Mouse (Mus musculus) limb, embryonic 10.5 days (tissue): ENCODE results near the gene Mrpl51. TPM values are rescaled to one million over a fixed set of nuclear protein-coding genes. Genes with fewer than 3 reads are reported as not detected.
"Not testable (repeated sequence)": the region's sequence is repeated elsewhere in the genome, so short reads cannot be mapped to it uniquely, and the experiment has no call there.

ENCODE experiments used
- DNase-seq: peaks from one replicate; pipeline ENCODE4 v3.0.0-alpha.2; 2017; ENCODE audit warnings: low spot score
- H3K27ac ChIP-seq: fragments of 300-500 bp; sonication (generic); 2 replicates; pipeline ENCODE4 v1.5.1; 2016; ENCODE audit warnings: mild to moderate bottlenecking
- H3K27me3 ChIP-seq: fragments of 300-500 bp; sonication (generic); 2 replicates; pipeline ENCODE4 v1.6.1; 2016; ENCODE audit warnings: low read depth, mild to moderate bottlenecking; ENCODE audit not compliant: poor library complexity, severe bottlenecking
- H3K36me3 ChIP-seq: fragments of 300-500 bp; sonication (generic); 2 replicates; pipeline ENCODE4 v1.6.1; 2016; ENCODE audit warnings: mild to moderate bottlenecking, moderate library complexity
- H3K4me1 ChIP-seq: fragments of 300-500 bp; sonication (generic); 2 replicates; pipeline ENCODE4 v1.6.1; 2016
- H3K4me3 ChIP-seq: fragments of 300-500 bp; sonication (generic); 2 replicates; pipeline ENCODE4 v1.5.1; 2016; ENCODE audit warnings: mild to moderate bottlenecking, moderate library complexity
- H3K9me3 ChIP-seq: fragments of 300-500 bp; sonication (generic); replicated peaks from 2 replicates; pipeline ENCODE4 v1.6.1; 2016; ENCODE audit warnings: mild to moderate bottlenecking
- WGBS: fragments of 180-500 bp; shearing (Covaris S2); methylation state at CpG from one replicate; pipeline ENCODE4 v1.1.7; 2016; 5-methylcytosine and 5-hydroxymethylcytosine counted together
- polyA plus RNA-seq: library from polyadenylated mRNA; unstranded; fragments of >200 nt; fragmentation: Nextera tagmentation; extraction: Ambion mirVana; gene quantifications from 2 replicates; pipeline ENCODE4 v1.2.1, GENCODE M21; 2016

Gene Mrpl51
- polyA plus RNA-seq, 1 experiment from 2014 or later, result 213 TPM

DNA sequence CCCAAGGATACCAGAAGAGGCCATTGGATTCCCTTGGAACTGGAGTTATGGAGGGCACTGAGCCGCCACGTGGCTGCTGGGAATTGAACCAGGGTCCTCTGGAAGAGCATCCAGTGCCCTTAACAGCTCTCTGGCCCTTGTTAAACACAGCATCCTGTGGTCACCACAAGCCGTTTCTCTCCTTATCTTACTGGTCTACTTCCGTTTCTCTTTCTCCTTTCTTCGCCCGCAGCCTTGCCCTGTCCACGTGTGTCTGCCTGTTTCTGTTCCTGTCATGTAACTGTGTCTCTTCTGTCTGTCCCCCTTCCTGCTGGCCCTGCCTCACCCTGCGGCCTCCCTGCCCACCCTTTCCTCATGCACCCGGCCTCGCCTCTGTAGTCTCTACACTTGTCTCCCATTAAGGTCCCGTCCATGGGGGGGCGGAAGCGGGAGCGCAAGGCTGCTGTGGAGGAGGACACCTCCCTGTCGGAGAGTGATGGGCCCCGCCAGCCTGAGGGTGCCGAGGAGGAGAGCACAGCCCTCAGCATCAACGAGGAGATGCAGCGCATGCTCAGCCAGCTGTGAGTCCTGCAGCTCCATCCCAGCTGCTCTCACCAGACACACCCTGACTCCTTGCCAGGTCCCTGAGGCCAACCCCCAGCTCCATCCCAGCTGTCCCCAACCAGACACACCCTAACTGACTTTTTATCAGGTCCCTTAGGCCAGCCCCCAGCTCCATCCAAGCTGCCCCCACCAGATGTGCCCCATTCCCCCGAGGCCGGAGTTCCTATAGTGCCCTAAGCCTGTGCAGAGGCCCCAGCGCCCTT lies 39.2 kb upstream of the Mrpl51 start:
- Histone ChIP-seq H3K27ac (no peak overlapping the region), H3K27me3 (no peaks in the 10 kb centered on the region), H3K36me3 (peaks cover 89% of the 10 kb centered on the region), H3K9me3 (no peaks in the 10 kb centered on the region), H3K4me1 (peaks cover 22% of the 10 kb centered on the region), H3K4me3 (no peak overlapping the region)
- no peak for DNase-seq
- 88% methylated on average over 22 of the region's 22 CpGs for WGBS

- no peak for DNase-seq
- Histone ChIP-seq H3K9me3 (no peaks in the 10 kb centered on the region), H3K27ac (no peak overlapping the region), H3K4me1 (peaks cover 16% of the 10 kb centered on the region), H3K4me3 (no peak overlapping the region), H3K36me3 (peaks cover 91% of the 10 kb centered on the region), H3K27me3 (no peaks in the 10 kb centered on the region)
- WGBS, result 89% methylated on average over 5 of the region's 5 CpGs
Observed at GRCm38 (mm10) chr6:125153018-125153389, 38.6 kb upstream of the Mrpl51 start.

GRCm38 (mm10) chr6:125153682-125154081 lies 37.9 kb upstream of the Mrpl51 start:
- DNase-seq, result no peak
- Histone ChIP-seq H3K4me3 (no peak overlapping the region), H3K36me3 (peaks cover 89% of the 10 kb centered on the region), H3K27me3 (no peaks in the 10 kb centered on the region), H3K27ac (no peak overlapping the region), H3K4me1 (peaks cover 9% of the 10 kb centered on the region), H3K9me3 (no peaks in the 10 kb centered on the region)
- WGBS, result 93% methylated on average over 4 of the region's 4 CpGs

DNA sequence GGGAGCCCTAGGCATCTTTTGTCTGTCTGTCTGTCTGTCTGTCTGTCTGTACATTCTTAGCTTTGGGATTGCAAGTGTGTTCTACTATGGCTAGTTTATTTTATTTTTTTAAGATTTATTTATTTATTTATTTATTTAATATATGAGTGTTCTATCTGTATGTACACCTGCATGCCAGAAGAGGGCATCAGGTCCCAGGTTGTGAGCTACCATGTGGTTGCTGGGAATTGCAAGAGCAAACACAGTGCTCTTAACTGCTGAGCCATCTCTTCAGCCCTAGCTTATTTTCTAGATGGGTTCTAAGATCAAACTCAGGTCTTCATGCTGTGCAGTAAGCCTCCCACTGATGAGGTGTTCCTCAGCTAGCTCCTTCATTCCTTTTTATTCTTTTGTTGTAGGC lies 37.1 kb upstream of the Mrpl51 start:
- Histone ChIP-seq H3K36me3 (peaks cover 89% of the 10 kb centered on the region), H3K9me3 (no peaks in the 10 kb centered on the region), H3K4me3 (no peak overlapping the region), H3K27me3 (no peaks in the 10 kb centered on the region), H3K4me1 (0 out of 2 replicates have a peak, but pooled peaks cover under 1% of the 10 kb centered on the region), H3K27ac (no peak overlapping the region)
- no peak for DNase-seq

DNA sequence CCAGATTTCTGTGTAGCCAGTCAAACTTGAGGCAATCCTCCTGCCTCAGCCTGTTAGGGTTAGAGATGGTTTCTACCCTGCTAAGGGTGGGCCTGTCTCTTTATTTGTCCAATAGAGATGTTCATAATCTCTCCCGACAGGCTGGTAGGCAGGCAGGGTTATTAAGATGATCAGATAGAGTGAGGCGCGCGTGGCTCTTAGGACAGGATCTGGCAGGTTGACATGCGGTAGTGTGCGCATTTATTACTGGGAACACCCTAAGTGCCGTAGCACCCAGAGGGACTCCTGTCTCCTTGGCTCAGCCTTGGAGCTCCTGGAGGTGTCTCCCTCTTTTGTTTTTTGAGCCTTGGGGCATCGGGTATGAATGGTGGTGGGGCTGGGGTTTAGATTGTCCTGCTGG lies 36.3 kb upstream of the Mrpl51 start:
- no peak overlapping the region for H3K4me3 ChIP-seq
- no peaks in the 10 kb centered on the region for H3K9me3 ChIP-seq
- no peaks in the 10 kb centered on the region for H3K4me1 ChIP-seq
- WGBS, result 90% methylated on average over 8 of the region's 8 CpGs
- no peak overlapping the region for H3K27ac ChIP-seq
- no peaks in the 10 kb centered on the region for H3K27me3 ChIP-seq
- peaks cover 91% of the 10 kb centered on the region for H3K36me3 ChIP-seq
- DNase-seq, result no peak

- Histone ChIP-seq H3K27me3 (no peaks in the 10 kb centered on the region), H3K4me1 (peaks cover 11% of the 10 kb centered on the region; the same call in 1 of the 2 replicates), H3K4me3 (no peak overlapping the region), H3K36me3 (peaks cover 91% of the 10 kb centered on the region), H3K9me3 (no peaks in the 10 kb centered on the region), H3K27ac (no peak overlapping the region)
- DNase-seq, result no peak
- WGBS, result 85% methylated on average over 3 of the region's 3 CpGs
Observed at GRCm38 (mm10) chr6:125156491-125156890, 35.1 kb upstream of the Mrpl51 start.

GRCm38 (mm10) chr6:125156903-125157614 lies 34.5 kb upstream of the Mrpl51 start:
- Histone ChIP-seq H3K36me3 (peaks cover 91% of the 10 kb centered on the region), H3K27me3 (no peaks in the 10 kb centered on the region), H3K4me3 (no peak overlapping the region), H3K9me3 (no peaks in the 10 kb centered on the region), H3K27ac (no peak overlapping the region), H3K4me1 (peaks cover 13% of the 10 kb centered on the region)
- WGBS, result 84% methylated on average over 7 of the region's 7 CpGs
- no peak for DNase-seq

DNA sequence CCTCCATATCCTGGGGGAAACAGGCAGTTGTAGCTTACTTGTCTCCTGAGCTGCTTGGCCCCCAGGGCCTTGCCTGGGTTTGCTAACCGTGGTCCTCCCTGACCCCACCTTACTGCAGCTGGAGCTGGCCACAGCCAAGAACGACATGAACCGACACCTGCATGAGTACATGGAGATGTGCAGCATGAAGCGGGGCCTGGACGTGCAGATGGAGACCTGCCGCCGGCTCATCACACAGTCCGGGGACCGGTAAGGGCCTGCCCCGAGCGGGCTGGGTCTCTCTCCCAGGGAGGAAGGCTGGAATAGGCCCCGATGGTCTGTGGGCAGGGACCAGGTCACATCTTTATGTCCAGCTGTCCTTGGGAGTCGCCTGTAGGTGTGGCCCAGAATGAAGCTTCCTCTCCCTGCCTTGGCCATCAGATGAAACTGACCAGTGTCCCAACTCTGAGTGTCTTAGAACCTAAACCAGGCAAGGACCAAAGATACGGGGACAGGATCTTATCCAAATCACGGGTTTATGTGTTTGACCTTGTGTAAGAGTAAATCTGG lies 32.6 kb upstream of the Mrpl51 start:
- Histone ChIP-seq H3K4me1 (peaks cover 27% of the 10 kb centered on the region), H3K4me3 (no peak overlapping the region), H3K27me3 (no peaks in the 10 kb centered on the region), H3K36me3 (peaks cover 90% of the 10 kb centered on the region), H3K9me3 (no peaks in the 10 kb centered on the region), H3K27ac (no peak overlapping the region)
- 93% methylated on average over 15 of the region's 15 CpGs for WGBS
- no peak for DNase-seq

- Histone ChIP-seq H3K4me3 (no peak overlapping the region), H3K4me1 (peaks cover 29% of the 10 kb centered on the region), H3K27me3 (no peaks in the 10 kb centered on the region), H3K27ac (no peak overlapping the region), H3K36me3 (peaks cover 95% of the 10 kb centered on the region), H3K9me3 (no peaks in the 10 kb centered on the region)
- WGBS, result 88% methylated on average over 7 of the region's 7 CpGs
- no peak for DNase-seq
Observed at GRCm38 (mm10) chr6:125159773-125160557, 31.6 kb upstream of the Mrpl51 start.

- no peaks in the 10 kb centered on the region for H3K9me3 ChIP-seq
- no peak overlapping the region for H3K27ac ChIP-seq
- no peak overlapping the region for H3K4me3 ChIP-seq
- H3K27me3 ChIP-seq, result no peaks in the 10 kb centered on the region
- peaks cover 29% of the 10 kb centered on the region for H3K4me1 ChIP-seq
- H3K36me3 ChIP-seq, result peaks cover 92% of the 10 kb centered on the region
- 78% methylated on average over 10 of the region's 10 CpGs for WGBS
- DNase-seq, result peak; percentile 42
Observed at GRCm38 (mm10) chr6:125160558-125160853, 31.1 kb upstream of the Mrpl51 start.

- H3K36me3 ChIP-seq, result peaks cover 87% of the 10 kb centered on the region
- H3K27ac ChIP-seq, result no peak overlapping the region
- H3K9me3 ChIP-seq, result no peaks in the 10 kb centered on the region
- peaks cover 31% of the 10 kb centered on the region for H3K4me1 ChIP-seq
- DNase-seq, result peak; percentile 67
- 0 out of 2 replicates have a peak overlapping the region, but pooled peaks have one; percentile 7 for H3K4me3 ChIP-seq
- WGBS, result 17% methylated on average over 22 of the region's 22 CpGs
- no peaks in the 10 kb centered on the region for H3K27me3 ChIP-seq
Observed at GRCm38 (mm10) chr6:125160854-125161760, 30.5 kb upstream of the Mrpl51 start.

GRCm38 (mm10) chr6:125161971-125162370 lies 29.6 kb upstream of the Mrpl51 start:
- not testable (repeated sequence) for H3K27me3 ChIP-seq, H3K4me3 ChIP-seq, H3K27ac ChIP-seq, H3K9me3 ChIP-seq
- Histone ChIP-seq H3K4me1 (peaks cover 40% of the 10 kb centered on the region), H3K36me3 (peaks cover 80% of the 10 kb centered on the region)
- WGBS, result 17% methylated on average over 4 of the region's 5 CpGs
- peak; percentile 69 for DNase-seq
